Mouse (Mus musculus): Measurements from ENCODE around the gene Elp5. TPM values are rescaled to one million over a fixed set of nuclear protein-coding genes. Genes with fewer than 3 reads are reported as not detected.
A peak's percentile ranks its signal among the peaks of the same experiment; 100 is the strongest.

Gene Elp5
- total RNA-seq, 2 experiments from 2014 or later, result 82.7 to 104 TPM

DNA sequence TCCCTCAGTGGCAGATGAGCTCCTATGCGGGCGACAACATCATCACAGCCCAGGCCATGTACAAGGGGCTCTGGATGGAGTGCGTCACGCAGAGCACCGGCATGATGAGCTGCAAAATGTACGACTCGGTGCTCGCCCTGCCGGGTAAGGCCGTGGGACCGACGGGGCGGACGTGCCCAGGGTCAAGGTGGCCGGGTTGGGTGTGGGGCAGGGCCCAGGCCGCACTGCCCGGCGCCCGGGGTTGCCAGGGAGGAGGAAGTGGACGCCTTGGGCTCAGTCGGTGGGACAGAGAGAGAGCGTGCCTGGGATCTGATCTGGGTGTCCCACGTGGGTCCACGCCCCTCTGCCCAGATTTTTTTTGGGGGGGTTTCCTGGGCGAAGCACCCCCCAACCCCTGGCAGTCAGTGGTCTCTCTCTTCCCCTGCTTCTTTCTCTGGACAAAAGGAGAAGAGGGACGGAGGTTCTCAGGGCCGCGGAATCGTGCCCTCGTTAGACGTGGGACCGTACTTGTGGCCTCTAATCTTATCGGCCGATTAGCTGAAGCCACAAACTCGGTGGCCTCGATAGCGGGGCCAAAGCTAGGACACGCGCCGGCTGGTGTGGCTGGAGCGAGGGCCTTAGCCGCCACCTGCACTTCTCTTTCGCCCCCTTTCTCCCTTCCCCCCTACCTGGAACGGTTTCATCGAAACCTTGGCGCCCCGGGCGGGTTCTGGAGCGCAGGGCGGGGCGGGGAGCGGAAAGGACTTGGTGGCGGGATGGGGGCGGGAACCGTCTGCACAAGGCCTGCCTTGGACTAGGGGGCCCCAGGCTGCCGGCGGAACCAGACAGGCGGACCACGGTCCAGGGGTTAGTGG is 16.1 kb downstream of the Elp5 start:
- ATAC-seq (replicated peaks; ENCODE audit: low FRiP score, low TSS enrichment, poor library complexity, severe bottlenecking), result peak; percentile 48; the same call in 1 of the 2 replicates

DNA sequence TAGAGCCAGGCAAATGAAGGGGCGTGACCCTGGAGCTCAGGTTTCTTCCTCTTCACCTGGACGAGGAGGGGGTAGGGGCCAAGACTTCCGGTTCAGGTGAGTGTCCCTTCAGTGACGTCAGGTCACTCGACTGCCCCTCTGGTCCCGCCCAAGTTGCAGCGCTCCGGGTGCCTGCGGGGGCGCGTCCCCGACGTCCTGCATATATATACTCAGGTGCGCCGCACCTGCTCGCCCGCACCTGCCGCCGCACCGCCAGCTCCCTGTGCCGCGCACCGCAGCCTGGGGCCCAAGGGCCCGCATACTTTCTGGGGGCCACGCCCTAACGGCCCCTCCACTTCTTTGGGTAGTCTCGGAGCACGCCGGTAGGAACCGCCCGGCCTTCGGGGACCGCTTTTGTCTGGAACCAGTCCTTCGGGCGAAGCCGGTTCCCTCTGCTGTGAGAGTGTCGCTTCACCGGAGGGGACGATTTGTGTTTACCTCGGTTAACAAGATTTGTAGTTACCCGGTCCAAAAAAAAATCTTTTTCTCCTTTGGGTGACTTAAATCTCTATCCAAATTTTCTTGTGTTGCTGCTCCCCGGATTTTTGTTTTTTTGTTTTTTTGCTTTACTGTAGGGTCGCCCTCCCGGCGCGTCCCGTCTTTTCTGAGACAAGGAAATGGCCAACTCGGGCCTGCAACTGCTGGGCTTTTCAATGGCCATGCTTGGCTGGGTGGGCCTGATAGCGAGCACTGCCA is 16.9 kb downstream of the Elp5 start:
- no peak for ATAC-seq (replicated peaks; ENCODE audit: low FRiP score, low TSS enrichment, poor library complexity, severe bottlenecking)

DNA sequence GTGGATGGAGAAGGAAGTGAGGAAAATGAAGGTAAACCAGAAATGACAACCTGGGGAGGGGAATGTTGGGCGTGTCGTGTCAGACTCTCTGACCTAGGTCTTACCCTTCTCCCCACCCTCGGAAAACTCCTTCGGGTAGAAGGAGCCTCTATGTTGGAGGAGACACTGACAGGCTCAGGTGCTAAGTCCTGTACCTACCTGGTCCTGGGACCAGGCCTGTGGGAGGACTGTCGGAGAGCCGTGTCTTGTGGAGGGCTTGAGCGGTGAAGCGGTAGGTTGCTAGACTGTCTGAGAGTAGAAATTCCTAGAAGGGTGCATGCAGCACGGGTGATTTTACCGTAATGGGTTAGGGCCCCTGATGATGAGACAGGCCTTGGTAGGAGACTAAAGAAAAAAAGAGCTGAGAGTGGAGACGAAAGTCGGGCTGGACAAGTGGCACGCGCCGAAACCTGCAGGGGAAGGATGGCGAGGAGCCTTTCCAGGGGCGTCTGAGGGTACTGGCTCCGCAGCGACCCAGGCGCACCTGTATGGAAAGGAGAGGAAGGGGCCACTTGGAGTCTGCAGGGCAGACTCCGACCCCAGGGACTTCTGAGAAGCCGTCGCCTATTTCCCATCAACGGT is 17.6 kb downstream of the Elp5 start, which contains the start of gene Cldn7:
Gene Cldn7, plus strand, starts transcription at position 130 of the 621 bp plus-strand sequence.
- ATAC-seq (replicated peaks; ENCODE audit: low FRiP score, low TSS enrichment, poor library complexity, severe bottlenecking), result no peak

DNA sequence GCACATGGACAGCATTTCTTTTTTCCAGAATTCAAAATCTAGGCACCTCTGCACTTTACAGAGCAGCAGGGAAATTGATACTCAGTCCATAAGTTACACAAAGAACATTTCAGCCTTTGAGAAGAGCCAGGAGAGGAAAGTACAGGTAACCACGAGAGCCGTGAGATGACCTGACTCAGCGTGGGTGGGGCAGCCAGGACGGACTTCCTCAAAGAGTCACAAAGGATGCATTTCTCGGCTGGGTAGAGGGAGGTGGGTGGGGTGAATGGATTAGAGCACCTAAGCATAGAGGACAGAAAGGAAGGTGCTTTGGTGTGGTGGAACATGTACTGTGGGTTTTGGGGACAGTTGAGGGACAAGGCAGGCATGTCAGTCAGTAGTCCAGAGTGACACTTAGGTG is 20.5 kb downstream of the Elp5 start:
- no peak for ATAC-seq (replicated peaks; ENCODE audit: low FRiP score, low TSS enrichment, poor library complexity, severe bottlenecking)

DNA sequence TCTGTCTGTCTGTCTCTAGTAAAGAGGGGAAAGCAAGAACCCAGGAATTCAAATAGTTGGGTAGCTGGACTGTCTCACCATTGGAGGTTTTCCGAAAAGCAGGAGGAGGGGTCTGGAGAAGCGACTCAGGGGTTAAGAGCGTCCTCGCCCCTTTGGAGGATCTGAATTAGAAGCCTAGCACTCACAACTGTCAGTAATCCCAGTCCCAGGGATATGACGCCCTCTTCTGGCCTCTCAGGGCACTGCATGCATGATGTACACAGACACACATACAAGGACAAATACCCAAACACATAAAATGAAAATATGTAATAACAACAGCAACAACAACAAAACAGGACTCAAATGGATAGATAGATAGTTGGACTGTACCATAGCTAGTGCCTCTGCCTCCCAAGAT is 21.7 kb downstream of the Elp5 start:
- no peak for ATAC-seq (replicated peaks; ENCODE audit: low FRiP score, low TSS enrichment, poor library complexity, severe bottlenecking)

DNA sequence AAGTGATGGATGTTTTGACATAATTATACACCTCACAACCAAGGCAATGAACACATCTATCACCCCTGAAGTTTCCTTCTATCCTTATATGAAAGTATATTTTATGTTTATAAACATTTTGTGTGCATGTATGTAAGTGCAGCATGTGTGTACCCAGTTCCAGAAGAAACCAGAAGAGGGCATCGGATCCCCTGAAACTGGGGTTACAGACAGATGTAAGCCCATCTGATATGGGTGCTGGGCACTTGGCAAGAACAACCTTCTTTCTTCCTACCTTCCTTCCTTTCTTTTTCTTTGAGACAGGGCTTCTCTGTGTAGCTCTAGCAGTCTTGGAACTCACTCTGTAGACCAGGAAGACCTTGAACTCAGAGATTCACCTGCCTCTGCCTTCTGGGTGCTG is 26.1 kb downstream of the Elp5 start:
- no peak for ATAC-seq (replicated peaks; ENCODE audit: low FRiP score, low TSS enrichment, poor library complexity, severe bottlenecking)

DNA sequence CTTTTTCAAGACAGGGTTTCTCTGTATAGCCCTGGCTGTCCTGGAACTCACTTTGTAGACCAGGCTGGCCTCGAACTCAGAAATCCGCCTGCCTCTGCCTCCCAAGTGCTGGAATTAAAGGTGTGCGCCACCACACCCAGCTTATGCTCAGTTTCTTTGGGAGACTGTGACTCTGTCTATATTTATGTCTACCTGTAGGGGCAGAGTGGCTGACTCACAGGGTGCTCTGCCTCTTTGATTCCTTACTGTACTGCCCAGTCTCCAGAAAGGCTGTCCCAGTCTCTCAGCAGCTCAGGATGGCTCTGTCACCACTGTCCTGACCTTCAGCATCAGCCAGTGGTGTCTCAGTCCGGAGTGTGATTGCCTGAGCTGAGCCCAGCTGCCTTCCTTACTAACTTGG is 26.7 kb downstream of the Elp5 start:
- peak; percentile 44; the same call in 1 of the 2 replicates for ATAC-seq (replicated peaks; ENCODE audit: low FRiP score, low TSS enrichment, poor library complexity, severe bottlenecking)

DNA sequence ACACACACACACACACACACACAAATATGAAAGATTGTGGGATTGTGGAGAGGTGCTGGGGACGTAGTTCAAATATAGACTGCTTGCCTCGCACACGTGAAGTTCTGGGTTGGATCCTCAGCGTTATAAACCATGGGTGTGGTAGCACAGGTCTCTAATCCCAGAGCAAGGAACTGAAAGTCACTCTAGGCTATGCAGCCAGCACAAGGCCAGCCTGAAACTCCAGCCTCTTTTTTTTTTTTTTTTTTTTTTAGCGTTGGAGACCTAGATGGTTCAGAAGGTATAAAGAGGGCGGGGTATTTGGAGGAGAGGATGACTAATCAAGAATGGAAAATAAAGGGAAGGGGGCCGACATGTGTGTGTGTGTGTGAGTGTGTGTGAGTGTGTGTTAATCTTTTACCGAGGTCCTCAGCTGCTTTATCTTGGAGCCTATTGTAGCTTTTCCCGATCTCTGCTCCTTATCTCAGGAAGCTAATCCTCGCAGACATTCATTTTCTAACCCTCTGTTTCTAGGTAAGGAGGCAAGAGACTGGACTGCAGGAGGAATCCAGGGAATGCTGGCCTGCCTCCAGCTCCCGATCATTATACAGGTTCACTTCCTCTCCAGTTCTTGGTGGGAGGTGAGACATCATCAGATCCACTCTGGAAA is 28.9 kb downstream of the Elp5 start:
- ATAC-seq (replicated peaks; ENCODE audit: low FRiP score, low TSS enrichment, poor library complexity, severe bottlenecking), result no peak

DNA sequence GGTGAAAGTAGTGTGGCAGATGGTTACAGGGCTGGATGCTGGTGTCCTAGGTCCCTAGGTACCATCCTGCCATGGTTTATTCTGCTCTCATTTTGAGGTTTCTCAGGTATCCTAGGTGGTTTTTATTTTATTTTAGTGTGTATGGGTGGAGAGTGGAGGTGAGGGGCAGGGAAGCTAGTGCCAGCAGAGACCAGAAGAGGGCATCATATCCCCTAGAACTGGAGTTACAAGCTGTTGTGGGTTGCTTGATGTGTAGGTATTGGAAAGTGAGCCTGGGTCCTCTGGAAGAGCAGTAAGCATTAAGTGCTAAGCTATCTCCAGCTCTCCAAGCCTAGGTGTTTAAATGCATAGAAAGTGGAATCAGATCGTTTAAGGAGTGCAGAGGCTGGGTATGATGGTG is 30.0 kb downstream of the Elp5 start:
- ATAC-seq (replicated peaks; ENCODE audit: low FRiP score, low TSS enrichment, poor library complexity, severe bottlenecking), result no peak

DNA sequence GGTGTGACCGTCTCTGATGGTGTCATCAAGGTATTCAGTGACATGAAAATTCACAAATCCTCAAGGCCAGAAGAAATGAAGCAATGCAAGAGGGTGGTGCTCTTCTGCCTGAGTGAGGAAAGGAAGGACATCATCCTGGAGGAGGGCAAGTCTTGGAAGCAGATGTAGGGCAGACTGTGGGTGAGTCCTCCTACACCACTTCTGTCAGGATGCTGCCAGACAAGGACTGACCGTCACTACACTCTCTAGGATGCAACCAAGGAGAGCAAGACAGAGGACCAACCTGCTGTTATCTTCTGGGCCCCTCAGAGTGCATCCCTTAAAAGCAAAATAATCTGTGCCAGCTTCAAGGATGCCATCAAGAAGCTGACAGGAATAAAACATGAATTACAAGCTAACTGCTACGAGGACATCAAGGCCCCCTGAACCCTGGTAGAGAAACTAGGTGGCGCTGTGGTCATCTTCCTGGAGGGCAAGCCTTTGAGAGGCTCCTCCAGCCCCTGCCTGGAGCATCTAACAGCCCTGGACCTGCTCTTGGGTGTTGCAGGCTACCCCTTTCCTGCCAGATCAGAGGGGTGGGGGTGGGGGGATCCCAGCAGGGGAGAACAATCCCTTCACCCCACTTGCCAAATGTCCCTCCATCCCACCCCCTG is 31.4 kb downstream of the Elp5 start:
- no peak for ATAC-seq (replicated peaks; ENCODE audit: low FRiP score, low TSS enrichment, poor library complexity, severe bottlenecking)

DNA sequence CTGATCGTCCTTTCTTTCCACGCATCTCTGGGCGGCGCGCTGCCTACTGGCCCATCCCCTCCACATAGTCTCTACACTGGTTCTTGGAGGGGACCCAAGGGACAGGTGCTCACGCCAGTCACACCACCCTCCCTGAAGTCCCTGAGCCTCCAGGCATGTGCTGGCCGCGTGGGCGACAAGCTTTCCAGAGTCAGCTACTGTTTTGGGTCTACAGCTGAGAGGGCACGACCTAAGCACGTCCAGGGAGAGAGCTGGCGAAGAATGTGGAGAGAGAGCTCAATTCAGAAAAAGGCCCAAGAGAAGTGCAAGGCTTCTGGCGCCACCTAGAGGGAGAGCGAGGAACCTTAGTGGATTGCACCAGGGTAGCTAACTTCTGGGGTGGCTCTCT is 33.6 kb downstream of the Elp5 start:
- peak; percentile 61 for ATAC-seq (replicated peaks; ENCODE audit: low FRiP score, low TSS enrichment, poor library complexity, severe bottlenecking)

DNA sequence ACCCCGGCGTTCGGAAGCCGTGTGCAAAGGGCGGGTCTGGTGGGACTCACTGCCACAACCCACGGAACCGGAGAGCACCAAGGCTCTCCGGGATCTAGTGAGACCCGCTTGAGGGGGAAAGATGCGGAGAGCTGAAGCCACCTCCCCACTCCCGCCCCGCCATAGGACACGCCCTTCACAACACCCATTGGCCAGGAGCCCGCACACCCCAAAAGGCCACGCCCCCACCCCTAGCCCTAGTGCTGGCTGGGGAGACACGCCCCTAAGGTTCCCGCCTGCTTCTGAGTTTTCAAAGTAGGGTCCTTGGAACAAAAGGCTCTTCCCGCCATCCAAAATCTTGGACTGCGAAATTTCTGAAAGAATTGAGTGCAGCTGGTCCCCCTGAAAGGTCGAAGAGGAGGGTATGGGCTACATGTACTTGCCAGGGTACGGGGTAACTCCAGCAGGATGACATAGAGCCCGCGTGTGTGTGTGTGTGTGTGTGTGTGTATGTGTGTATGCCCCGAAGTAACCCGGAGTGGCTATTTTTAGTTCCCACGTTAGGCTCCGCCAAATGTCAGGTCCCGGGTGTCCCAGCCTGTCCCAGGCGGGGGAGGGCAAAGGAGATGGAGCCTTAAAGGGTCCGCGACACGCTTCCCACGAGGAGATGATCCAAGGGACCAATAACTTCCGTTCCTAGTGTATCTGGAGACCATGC is 34.1 kb downstream of the Elp5 start, which contains the start of gene Slc2a4:
Gene Slc2a4, minus strand, starts transcription at position 123 of the 697 bp plus-strand sequence.
- ATAC-seq (replicated peaks; ENCODE audit: low FRiP score, low TSS enrichment, poor library complexity, severe bottlenecking), result peak; percentile 81

DNA sequence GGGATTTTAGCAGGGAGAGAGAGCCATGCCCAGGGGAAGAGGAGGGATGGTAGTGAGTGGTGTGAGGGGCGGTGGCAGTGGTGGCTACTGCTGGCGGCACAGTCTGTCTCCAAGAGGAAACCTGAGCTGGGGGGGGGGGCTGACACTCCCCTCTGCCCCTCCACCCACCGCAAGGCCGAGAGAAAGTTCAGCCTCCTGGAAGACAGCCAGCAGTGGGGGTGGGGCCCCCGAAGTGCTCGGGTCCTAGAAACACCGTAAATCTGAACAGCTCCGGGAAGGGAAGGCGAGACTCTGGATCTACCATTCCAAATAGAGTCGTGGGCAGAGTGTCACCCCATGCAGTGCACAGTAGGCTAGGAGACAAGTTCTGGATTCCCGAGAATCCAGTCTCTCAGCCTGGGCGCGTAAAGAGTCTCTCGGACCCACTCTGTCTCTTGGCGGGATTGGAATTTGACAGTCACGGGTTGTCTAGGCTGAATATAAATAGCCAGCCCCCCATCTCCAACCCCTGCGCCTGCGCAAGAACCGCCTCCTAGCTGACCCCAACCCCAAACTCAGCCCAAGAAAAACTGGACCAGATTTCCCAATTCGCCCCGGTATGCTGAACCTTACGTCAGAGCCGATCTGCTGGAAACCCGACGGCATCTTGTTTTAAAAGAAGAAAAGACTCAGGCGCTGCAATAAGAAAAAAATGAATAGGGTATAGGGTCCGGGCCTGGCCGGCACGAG is 34.8 kb downstream of the Elp5 start:
- no peak for ATAC-seq (replicated peaks; ENCODE audit: low FRiP score, low TSS enrichment, poor library complexity, severe bottlenecking)

DNA sequence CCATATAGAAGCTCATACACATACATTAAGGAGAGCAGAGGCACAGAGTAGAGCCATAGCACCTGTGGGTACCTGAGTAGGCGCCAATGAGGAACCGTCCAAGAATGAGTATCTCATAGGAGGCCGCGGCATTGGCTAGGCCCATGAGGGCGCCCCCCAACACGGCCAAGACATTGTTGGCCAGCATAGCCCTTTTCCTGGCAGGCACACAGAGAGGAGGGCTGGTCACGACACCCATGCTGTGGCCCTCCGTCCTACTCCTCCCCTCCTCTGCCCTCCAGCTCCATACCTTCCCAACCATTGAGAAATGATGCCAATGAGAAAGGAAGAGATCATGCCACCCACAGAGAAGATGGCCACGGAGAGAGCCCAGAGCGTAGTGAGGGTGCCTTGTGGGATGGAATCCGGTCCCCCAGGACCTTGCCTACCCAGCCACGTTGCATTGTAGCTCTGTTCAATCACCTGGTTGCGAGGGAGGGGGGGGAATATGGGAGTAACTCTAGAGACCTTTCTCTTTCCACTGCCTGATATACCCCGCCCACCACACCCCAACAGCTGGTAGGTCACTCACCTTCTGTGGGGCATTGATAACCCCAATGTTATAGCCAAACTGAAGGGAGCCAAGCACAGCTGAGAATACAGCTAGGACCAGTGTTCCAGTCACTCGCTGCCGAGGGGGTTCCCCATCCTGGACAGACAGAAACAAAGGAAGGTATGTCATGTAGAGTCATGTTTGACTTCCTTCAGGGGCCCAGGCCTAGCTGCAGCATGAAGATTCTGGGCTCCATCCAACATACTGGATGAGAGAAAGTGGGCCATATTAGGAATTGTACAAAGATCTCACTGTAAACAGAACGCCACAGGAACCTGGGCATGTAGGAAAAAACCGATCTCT is 36.1 kb downstream of the Elp5 start:
- ATAC-seq (replicated peaks; ENCODE audit: low FRiP score, low TSS enrichment, poor library complexity, severe bottlenecking), result peak; percentile 43

DNA sequence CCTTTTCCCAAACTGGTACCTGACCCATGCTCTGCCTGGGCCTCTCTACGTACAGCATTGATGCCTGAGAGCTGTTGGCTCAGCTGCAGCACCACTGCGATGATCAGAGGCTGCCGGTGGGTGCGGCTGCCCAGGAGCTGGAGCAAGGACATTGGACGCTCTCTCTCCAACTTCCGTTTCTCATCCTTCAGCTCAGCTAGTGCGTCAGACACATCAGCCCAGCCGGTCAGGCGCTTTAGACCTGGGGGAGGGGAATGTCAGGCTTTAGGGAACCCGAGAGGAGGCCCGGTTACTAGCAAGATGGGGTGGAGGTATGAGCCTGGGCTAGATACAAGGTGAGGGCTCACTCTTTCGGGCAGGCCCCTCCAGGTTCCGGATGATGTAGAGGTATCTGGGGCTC is 37.1 kb downstream of the Elp5 start:
- no peak for ATAC-seq (replicated peaks; ENCODE audit: low FRiP score, low TSS enrichment, poor library complexity, severe bottlenecking)

DNA sequence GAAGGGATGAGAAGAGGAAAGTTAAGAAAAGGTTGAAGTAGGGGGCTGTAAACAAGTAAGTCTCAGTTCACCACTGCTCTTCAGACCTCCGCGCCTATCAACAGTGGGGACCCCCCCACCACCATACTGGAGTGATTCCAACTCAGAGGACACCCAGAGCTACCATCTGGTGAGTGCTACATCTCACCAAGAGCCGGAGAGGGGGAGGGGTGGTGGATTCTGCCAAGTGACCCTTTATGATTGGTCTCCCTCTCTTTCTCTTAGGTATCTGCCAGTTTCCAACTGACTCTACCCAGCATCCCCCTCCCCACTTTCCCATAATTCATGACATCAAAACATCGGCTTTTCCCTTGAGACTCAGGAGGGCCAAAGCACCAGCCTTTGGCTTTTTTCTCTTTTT is 41.4 kb downstream of the Elp5 start:
- ATAC-seq (replicated peaks; ENCODE audit: low FRiP score, low TSS enrichment, poor library complexity, severe bottlenecking), result no peak

DNA sequence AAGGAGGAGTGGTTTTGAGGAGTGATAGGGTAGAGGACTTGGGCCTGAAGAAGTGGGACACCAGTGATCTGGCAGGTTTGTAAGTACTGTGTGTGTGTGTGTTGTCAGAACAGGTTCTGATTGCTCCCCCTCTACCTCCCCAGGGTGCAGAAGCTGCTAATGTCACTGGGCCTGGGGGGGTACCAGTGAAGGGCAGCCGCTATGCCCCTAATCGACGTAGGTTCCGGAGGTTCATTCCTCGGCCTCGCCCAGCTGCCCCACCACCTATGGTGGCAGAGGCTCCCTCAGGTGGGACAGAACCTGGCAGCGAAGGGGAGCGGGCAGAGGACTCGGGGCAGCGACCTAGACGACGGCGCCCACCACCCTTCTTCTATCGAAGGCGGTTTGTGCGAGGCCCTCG is 42.6 kb downstream of the Elp5 start:
- ATAC-seq (replicated peaks; ENCODE audit: low FRiP score, low TSS enrichment, poor library complexity, severe bottlenecking), result no peak
